In genomic region chr5:34336097-34336774, GRCm38 (mm10) we compare ENCODE assay signal across 8 mouse cellular contexts. TPM values are rescaled to one million over a fixed set of nuclear protein-coding genes. Genes with fewer than 3 reads are reported as not detected.
DNase-seq lines count a peak whose midpoint lies in the region; ATAC-seq lines count a peak whose summit lies in the region.

Rnf4 (plus strand) TSS chr5:34336289.

- intact Hi-C loops in gastrocnemius, postnatal 14 days (cut with DNase I; ENCODE audit: low total_unique reads), result loop anchor here (10.0 kb wide), 1 partner anchor 131 kb away; no protein-coding TSS in a partner anchor
- intact Hi-C loops in left cerebral cortex, postnatal 10 days (cut with DNase I), result loop anchor here (5.0 to 10.0 kb wide), 2 partner anchors 49 to 121 kb away; partner anchors contain the start of genes Cfap99 and Zfyve28

- peak; percentile 88 for ATAC-seq in inflammation-experienced regulatory T-cells, adult 6 months
- peak; percentile 91 for ATAC-seq in megakaryocyte-erythroid progenitor cell, adult 5-6 weeks (replicated peaks; ENCODE audit: low FRiP score, low TSS enrichment, poor library complexity, severe bottlenecking)

- DNase-seq in adrenal gland, adult (ENCODE audit: inconsistent age in 2 of 2, low spot score in 1 of 2), result peak; percentile 98 to 99
- DNase-seq in embryo, embryonic 10.5 days (ENCODE audit: low spot score), result peak; percentile 99
- peak; percentile 99 for DNase-seq in gastrocnemius, postnatal 14 days
- DNase-seq in left cerebral cortex, postnatal 10 days (ENCODE audit: extremely low spot score in 1 of 2, low spot score in 2 of 2), result peak; percentile 97 to 99
- peak; percentile 97 for DNase-seq in right cerebral cortex, postnatal 25 days
- DNase-seq in urinary bladder, postnatal 4 days (ENCODE audit: low spot score in 2 of 2), result peak; percentile 96 to 98

RNA-seq across cellular contexts. Expression of gene Rnf4, which starts in this region (rescaled TPM):
- total RNA-seq in gastrocnemius, postnatal 14 days (2021), result 10 to 100 TPM; 22.4 to 27.4 TPM
- 100 to 1,000 TPM; 104 to 122 (median 113) TPM for polyA plus RNA-seq in inflammation-experienced regulatory T-cells, adult 6 months (2017; shearing (Covaris generic))
- total RNA-seq in left cerebral cortex, postnatal 10 days (2021), result 10 to 100 TPM; 91.0 to 92.9 TPM
- total RNA-seq in megakaryocyte-erythroid progenitor cell, adult 5-6 weeks (2014; fragmentation: Nextera tagmentation), result 116 and 123 TPM in 2 replicates
- 112 and 149 TPM in 2 replicates for total RNA-seq in megakaryocyte-erythroid progenitor cell, adult 5-6 weeks (2017)

Comparison
In these comparisons a context has a peak if more than half of its experiments do, and no peak if none do; other contexts are left out.
1. Peak in every context shown above with its lines: DNase-seq and ATAC-seq.